Mouse (Mus musculus) right cerebral cortex, postnatal 14 days (tissue): ENCODE results near the gene Masp2.

ENCODE experiments used
- DNase-seq: peaks from one replicate; pipeline ENCODE4 v3.0.0; 2022

Masp2 gene

GRCm38 (mm10) chr4:148601871-148602270, 483 bp upstream of the Masp2 start:
- DNase-seq, result no peak

DNA sequence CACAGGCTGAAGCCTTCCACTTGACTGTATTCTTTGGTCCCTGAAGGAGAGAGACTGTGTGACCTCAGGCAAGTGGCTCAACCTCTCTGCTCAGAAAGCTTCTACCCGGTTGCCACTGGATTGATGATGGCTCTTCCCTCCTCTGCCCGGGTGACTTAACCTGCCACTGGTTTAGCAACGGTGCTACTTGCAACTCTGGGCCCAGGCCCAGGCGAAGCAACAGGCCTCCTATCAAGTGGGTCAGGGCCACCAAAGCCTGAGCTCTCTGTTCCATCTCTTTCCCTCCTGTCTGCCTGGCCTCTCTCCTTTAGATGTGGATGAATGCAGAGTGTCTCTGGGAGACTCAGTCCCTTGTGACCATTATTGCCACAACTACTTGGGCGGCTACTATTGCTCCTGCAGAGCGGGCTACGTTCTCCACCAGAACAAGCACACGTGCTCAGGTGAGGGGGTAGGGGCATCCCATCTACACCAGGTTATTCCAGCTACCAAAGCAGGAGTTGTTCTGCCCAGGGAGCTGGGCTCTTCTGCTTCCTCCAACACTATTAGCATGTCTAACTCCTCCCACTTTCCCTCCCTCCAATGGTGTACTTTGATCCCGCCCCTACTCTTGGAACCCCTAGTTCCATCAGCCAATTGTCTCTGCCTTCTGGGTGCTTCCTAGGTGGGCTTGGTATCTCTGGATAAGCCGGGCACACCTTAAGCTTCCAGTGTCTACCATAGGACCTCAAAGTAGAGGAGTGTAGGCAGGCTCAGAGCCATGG, 1.2 kb downstream of the Masp2 start:
- no peak for DNase-seq

GRCm38 (mm10) chr4:148604141-148604540, 1.8 kb downstream of the Masp2 start:
- DNase-seq, result peak; percentile 48

GRCm38 (mm10) chr4:148604541-148605165, 2.3 kb downstream of the Masp2 start:
- peak; percentile 71 for DNase-seq

DNA sequence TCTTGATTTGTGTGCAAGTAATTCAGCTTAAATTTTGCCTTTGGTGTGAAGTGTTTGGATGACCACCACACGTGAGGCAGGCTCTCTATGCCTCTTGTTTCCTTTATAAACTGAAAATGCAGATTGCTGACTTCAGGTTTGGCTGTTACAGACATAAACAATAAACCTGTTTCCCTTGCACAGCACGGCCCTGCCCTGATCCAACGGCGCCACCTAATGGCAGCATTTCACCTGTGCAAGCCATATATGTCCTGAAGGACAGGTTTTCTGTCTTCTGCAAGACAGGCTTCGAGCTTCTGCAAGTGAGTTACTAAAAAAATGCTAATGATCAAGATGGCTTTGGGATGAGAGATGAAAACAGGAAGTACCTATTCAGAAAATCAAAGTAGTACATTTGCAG, 5.4 kb downstream of the Masp2 start:
- peak; percentile 88 for DNase-seq

GRCm38 (mm10) chr4:148609805-148610204, 7.5 kb downstream of the Masp2 start:
- no peak for DNase-seq

- no peak for DNase-seq
Observed at GRCm38 (mm10) chr4:148610631-148611364, 8.4 kb downstream of the Masp2 start.

- DNase-seq, result no peak
Observed at GRCm38 (mm10) chr4:148612557-148612956, 10.2 kb downstream of the Masp2 start.

DNA sequence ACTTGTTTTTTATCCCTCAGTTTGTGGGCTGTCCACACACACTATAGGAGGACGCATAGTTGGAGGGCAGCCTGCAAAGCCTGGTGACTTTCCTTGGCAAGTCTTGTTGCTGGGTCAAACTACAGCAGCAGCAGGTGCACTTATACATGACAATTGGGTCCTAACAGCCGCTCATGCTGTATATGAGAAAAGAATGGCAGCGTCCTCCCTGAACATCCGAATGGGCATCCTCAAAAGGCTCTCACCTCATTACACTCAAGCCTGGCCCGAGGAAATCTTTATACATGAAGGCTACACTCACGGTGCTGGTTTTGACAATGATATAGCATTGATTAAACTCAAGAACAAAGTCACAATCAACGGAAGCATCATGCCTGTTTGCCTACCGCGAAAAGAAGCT, 11.4 kb downstream of the Masp2 start:
- DNase-seq, result no peak

- DNase-seq, result no peak
Observed at GRCm38 (mm10) chr4:148619805-148620204, 17.5 kb downstream of the Masp2 start.

DNA sequence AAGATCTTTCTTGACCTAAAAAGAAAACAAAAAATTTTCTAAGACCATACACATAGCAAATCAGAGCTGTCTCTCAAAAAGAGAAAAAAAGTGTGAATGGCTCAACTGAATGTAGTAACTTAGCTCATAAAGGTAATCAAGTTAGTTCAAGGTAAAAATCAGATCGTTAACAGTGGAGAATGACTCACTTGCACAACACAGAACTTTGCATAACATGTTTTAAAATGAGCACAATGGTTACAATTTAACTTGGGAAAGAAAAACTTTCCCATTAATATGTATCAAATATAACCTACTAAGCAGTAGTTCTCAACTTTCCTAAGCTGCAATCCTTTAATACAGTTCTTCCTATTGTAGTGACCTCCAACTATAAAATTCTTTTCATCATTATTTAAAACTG, 18.4 kb downstream of the Masp2 start:
- DNase-seq, result no peak

- no peak for DNase-seq
Observed at GRCm38 (mm10) chr4:148622485-148622884, 20.1 kb downstream of the Masp2 start.

GRCm38 (mm10) chr4:148623609-148624008, 21.3 kb downstream of the Masp2 start:
- no peak for DNase-seq

DNA sequence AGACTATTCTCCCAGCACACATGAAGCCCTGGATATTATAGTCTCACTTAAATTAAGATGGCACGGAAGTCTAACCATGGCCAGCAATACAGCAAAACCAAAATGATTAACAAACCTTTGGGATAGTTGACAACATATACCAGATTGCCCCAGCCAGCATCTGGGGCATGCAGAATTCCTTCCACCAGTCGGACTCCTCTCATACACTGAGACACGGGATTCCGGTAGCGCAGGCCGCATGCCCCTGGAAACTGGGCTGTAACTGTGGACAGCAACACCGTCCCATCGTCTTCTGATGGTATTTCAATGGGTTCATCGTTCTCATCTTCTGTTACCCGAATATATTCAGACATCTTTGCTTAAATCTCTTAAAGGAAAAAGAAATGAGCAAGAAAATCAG, 22.7 kb downstream of the Masp2 start:
- no peak for DNase-seq

DNA sequence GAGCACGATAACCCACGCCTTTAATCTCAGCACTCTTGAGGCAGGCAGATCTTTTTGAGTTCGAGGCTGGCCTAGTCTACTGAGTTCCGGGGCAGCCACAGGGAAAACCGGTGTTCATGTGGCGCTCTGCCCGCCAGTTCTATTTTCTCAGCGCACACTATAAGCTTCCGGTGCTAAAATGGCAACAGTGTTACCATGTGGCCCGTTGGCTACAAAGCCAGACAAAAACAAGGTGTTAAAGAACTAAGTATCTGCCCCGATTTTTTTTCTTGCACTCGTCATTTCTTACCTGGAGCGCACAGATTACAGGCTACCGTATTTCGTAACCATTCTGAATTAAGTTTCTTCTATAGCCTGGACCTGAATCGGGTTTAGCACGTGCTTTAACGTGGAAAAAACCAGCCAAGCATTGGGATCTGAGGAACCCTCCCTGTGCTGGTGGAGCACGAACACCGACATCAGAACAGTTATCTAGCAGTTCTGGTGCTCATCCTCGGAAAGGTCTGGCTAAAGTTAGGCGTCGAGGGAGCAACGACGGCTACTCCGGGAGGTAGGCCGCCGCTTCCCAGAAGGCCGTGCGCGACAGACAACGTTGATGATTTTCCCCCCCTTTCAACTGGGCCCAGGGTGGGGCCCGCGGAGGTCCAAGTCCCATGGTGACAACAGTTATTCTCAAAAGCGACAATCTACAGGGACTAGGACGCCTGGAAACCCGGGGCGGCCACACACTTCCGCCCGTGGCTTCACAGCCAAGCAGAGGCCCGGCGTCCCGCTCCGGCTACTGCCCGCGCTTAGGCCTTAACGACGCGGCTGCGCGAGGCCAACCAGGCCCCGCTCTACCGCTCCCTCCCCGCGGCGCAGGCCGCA, 23.6 kb downstream of the Masp2 start:
- DNase-seq, result peak; percentile 44

GRCm38 (mm10) chr4:148626623-148627185, 24.4 kb downstream of the Masp2 start, which contains the start of gene Tardbp:
Gene Tardbp (minus strand): TSS chr4:148627019.
- peak; percentile 98 for DNase-seq

DNA sequence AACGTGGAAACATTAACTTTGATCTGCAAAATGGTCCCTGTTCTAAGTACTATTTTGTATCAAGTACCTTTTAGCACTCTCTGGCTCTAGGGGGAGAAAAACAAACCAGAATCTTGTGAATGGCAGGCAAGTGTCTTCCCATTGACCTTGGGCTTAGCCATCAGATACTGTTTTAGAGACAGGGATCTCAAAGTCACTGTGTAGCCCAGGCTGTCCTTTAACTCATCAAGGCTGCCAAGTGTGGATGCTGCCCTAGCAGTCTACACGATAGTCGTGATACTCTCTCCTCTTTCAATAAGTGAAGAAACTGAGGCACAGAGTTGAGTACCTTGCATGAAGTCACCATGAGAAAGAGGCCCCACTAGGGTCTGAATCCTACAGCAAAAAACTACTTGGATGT, 24.9 kb downstream of the Masp2 start:
- no peak for DNase-seq

DNA sequence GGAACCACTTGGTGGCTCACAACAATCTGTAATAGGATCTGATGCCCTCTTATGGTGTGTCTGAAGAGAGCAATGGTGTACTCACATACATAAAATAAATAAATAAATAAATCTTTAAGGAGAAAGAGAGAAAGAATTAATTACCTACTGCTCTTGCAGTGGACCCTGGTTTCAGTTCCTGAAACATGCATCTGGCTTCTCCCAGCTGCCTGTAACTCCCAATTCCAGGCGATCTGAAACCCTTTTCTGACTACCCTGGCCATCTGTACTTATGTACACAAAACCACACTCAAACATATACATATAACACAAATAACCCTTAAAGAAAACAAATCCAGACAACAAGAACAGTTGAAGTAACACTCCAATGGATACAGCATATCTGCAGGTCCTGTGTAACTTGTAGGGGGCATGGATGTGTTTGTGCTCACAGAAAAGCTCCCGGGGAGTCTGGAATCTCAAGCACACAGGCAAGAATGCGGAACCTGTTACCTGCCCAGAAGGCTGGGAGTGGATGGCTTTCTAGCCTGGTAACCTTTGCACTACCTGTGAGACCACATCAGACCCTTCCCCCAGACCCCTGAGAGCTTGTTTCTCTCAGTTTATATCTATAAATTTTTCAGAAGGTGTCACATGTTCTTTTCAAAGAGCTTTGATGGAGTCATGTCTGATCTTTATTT, 29.8 kb downstream of the Masp2 start:
- no peak for DNase-seq

GRCm38 (mm10) chr4:148633395-148634061, 31.2 kb downstream of the Masp2 start:
- DNase-seq, result no peak

GRCm38 (mm10) chr4:148635309-148635708, 33.0 kb downstream of the Masp2 start:
- no peak for DNase-seq

DNA sequence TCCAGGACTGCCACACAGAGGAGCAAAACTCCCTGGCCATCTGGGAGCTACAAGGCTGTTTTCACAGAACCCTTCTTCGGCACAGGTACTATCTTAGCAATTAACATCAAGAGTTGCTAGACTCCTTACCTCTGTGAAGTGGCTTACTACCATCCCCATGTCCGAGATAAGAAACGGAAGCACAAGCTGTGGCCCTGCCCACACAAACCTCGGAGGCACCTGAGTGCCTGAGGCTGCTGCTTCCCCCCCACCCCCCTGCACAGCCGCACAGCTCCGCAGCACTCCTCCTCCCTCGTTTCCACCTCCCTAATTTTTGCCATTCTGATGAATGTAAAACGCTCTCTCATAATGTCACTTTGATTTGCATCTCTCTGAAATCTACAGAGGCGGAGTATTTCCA, 35.9 kb downstream of the Masp2 start:
- DNase-seq, result no peak
